Mouse (Mus musculus) liver, embryonic 12.5 days (tissue): ENCODE measurements around the gene Hck. TPM values are rescaled to one million over a fixed set of nuclear protein-coding genes. Genes with fewer than 3 reads are reported as not detected.
A peak's percentile ranks its signal among the peaks of the same experiment; 100 is the strongest.

Experiments
- ATAC-seq: fragments of 200-750 bp; cut with Nextera tagmentation; 2 replicates; pipeline ENCODE4 v1.8.0; 2017; ENCODE audit warnings: moderate number of reproducible peaks, mild to moderate bottlenecking, moderate library complexity
- H3K27ac ChIP-seq: fragments of 300-500 bp; sonication (generic); 2 replicates; pipeline ENCODE4 v1.5.1; 2016; ENCODE audit warnings: mild to moderate bottlenecking
- H3K27me3 ChIP-seq: fragments of 300-500 bp; sonication (generic); replicated peaks from 2 replicates; pipeline ENCODE4 v1.6.1; 2016; ENCODE audit warnings: mild to moderate bottlenecking, moderate library complexity
- H3K36me3 ChIP-seq: fragments of 300-500 bp; sonication (generic); 2 replicates; pipeline ENCODE4 v1.6.1; 2016; ENCODE audit warnings: mild to moderate bottlenecking, moderate library complexity
- H3K4me1 ChIP-seq: fragments of 300-500 bp; sonication (generic); 2 replicates; pipeline ENCODE4 v1.6.1; 2016
- H3K4me2 ChIP-seq: fragments of 300-500 bp; sonication (generic); 2 replicates; pipeline ENCODE4 v1.6.1; 2016; ENCODE audit warnings: mild to moderate bottlenecking, moderate library complexity
- H3K4me3 ChIP-seq: fragments of 300-500 bp; sonication (generic); 2 replicates; pipeline ENCODE4 v1.5.1; 2016; ENCODE audit warnings: mild to moderate bottlenecking, moderate library complexity
- H3K9ac ChIP-seq: fragments of 300-500 bp; sonication (generic); 2 replicates; pipeline ENCODE4 v1.6.1; 2016; ENCODE audit warnings: mild to moderate bottlenecking, moderate library complexity
- H3K9me3 ChIP-seq: fragments of 300-500 bp; sonication (generic); replicated peaks from 2 replicates; pipeline ENCODE4 v1.6.1; 2016; ENCODE audit warnings: mild to moderate bottlenecking, moderate library complexity
- WGBS: fragments of 180-500 bp; shearing (Covaris S2); methylation state at CpG from one replicate; pipeline ENCODE4 v1.1.7; 2016; ENCODE audit not compliant: insufficient replicate concordance; 5-methylcytosine and 5-hydroxymethylcytosine counted together
- polyA plus RNA-seq: library from polyadenylated mRNA; unstranded; fragments of >200 nt; fragmentation: Nextera tagmentation; extraction: Ambion mirVana; gene quantifications from 2 replicates; pipeline ENCODE4 v1.2.1, GENCODE M21; 2016

Gene Hck
- polyA plus RNA-seq, 1 experiment from 2014 or later = 5.6 TPM

GRCm38 (mm10) chr2:153160133-153160532, 51.9 kb downstream of the Hck start:
- Histone ChIP-seq H3K36me3 (peaks cover 15% of the 10 kb centered on the region), H3K4me3 (no peak overlapping the region), H3K27ac (no peak overlapping the region), H3K4me1 (peaks cover 32% of the 10 kb centered on the region), H3K9me3 (no peaks in the 10 kb centered on the region), H3K27me3 (no peaks in the 10 kb centered on the region), H3K4me2 (no peak overlapping the region), H3K9ac (no peak overlapping the region)
- no peak for ATAC-seq
- 68% methylated on average over 5 of the region's 5 CpGs for WGBS

- Histone ChIP-seq H3K27ac (peak within 1 kb of the TSS; percentile 82), H3K4me3 (peak within 1 kb of the TSS; percentile 76), H3K4me2 (peak within 1 kb of the TSS; percentile 92)
Observed at GRCm38 (mm10) chr2:153160844-153161683, 52.8 kb downstream of the Hck start, which contains the start of gene Tm9sf4. TSS of gene Tm9sf4 (plus strand) at chr2:153161303.

GRCm38 (mm10) chr2:153161684-153162080, 53.4 kb downstream of the Hck start:
- H3K27ac ChIP-seq = peak overlapping the region; percentile 82
- WGBS = 0% methylated on average over 16 of the region's 16 CpGs
- peak overlapping the region; percentile 83 for H3K9ac ChIP-seq
- peaks cover 39% of the 10 kb centered on the region for H3K4me1 ChIP-seq
- H3K9me3 ChIP-seq = no peaks in the 10 kb centered on the region
- H3K27me3 ChIP-seq = no peaks in the 10 kb centered on the region
- ATAC-seq = peak; percentile 57
- peak overlapping the region; percentile 92 for H3K4me2 ChIP-seq
- H3K4me3 ChIP-seq = peak overlapping the region; percentile 76
- peaks cover 18% of the 10 kb centered on the region for H3K36me3 ChIP-seq

More at GRCm38 (mm10) chr2:153160844-153161683, 52.8 kb downstream of the Hck start, which contains the start of gene Tm9sf4:
- H3K27me3 ChIP-seq = no peaks in the 10 kb centered on the region
- 8% methylated on average over 34 of the region's 34 CpGs for WGBS
- H3K36me3 ChIP-seq = peaks cover 17% of the 10 kb centered on the region
- H3K9me3 ChIP-seq = no peaks in the 10 kb centered on the region
- peak; percentile 88 for ATAC-seq
- H3K9ac ChIP-seq = peak within 1 kb of the TSS; percentile 83
- peaks cover 33% of the 10 kb centered on the region for H3K4me1 ChIP-seq

- Histone ChIP-seq H3K9ac (no peak overlapping the region), H3K36me3 (peaks cover 37% of the 10 kb centered on the region), H3K4me2 (no peak overlapping the region), H3K27ac (peak overlapping the region; percentile 23; the same call in 1 of the 2 replicates), H3K27me3 (no peaks in the 10 kb centered on the region), H3K4me1 (peaks cover 59% of the 10 kb centered on the region), H3K9me3 (no peaks in the 10 kb centered on the region), H3K4me3 (no peak overlapping the region)
- no peak for ATAC-seq
- 83% methylated on average over 6 of the region's 6 CpGs for WGBS
Observed at GRCm38 (mm10) chr2:153167136-153167535, 58.9 kb downstream of the Hck start.

GRCm38 (mm10) chr2:153168134-153168820, 60.0 kb downstream of the Hck start:
- peaks cover 32% of the 10 kb centered on the region for H3K36me3 ChIP-seq
- WGBS = 36% methylated on average over 2 of the region's 2 CpGs
- H3K27ac ChIP-seq = peak overlapping the region; percentile 49
- no peaks in the 10 kb centered on the region for H3K9me3 ChIP-seq
- H3K4me2 ChIP-seq = no peak overlapping the region
- peaks cover 48% of the 10 kb centered on the region for H3K4me1 ChIP-seq
- H3K27me3 ChIP-seq = no peaks in the 10 kb centered on the region
- 0 out of 2 replicates have a peak overlapping the region, but pooled peaks have one; percentile 9 for H3K9ac ChIP-seq
- ATAC-seq = peak; percentile 46; the same call in 1 of the 2 replicates
- no peak overlapping the region for H3K4me3 ChIP-seq

- H3K4me3 ChIP-seq = no peak overlapping the region
- peaks cover 21% of the 10 kb centered on the region for H3K36me3 ChIP-seq
- no peaks in the 10 kb centered on the region for H3K9me3 ChIP-seq
- no peak overlapping the region for H3K9ac ChIP-seq
- H3K4me2 ChIP-seq = no peak overlapping the region
- 74% methylated on average over 9 of the region's 9 CpGs for WGBS
- no peaks in the 10 kb centered on the region for H3K27me3 ChIP-seq
- H3K27ac ChIP-seq = no peak overlapping the region
- ATAC-seq = 0 out of 2 replicates have a peak, but pooled peaks have one; percentile 8
- peaks cover 57% of the 10 kb centered on the region for H3K4me1 ChIP-seq
Observed at GRCm38 (mm10) chr2:153170490-153171224, 62.4 kb downstream of the Hck start.

GRCm38 (mm10) chr2:153171966-153172365, 63.7 kb downstream of the Hck start:
- peaks cover 51% of the 10 kb centered on the region for H3K4me1 ChIP-seq
- 84% methylated on average over 5 of the region's 5 CpGs for WGBS

GRCm38 (mm10) chr2:153175995-153176570, 67.8 kb downstream of the Hck start:
- 79% methylated on average over 8 of the region's 8 CpGs for whole genome bisulfite sequencing
- Histone ChIP-seq H3K9me3 (no peaks in the 10 kb centered on the region), H3K9ac (no peak overlapping the region), H3K4me3 (no peak overlapping the region), H3K4me2 (no peak overlapping the region), H3K36me3 (peaks cover 45% of the 10 kb centered on the region), H3K27me3 (no peaks in the 10 kb centered on the region), H3K27ac (no peak overlapping the region), H3K4me1 (peaks cover 27% of the 10 kb centered on the region)
- no peak for ATAC-seq

More at GRCm38 (mm10) chr2:153171966-153172365, 63.7 kb downstream of the Hck start:
- Histone ChIP-seq H3K9ac (no peak overlapping the region), H3K4me3 (no peak overlapping the region), H3K27ac (no peak overlapping the region), H3K27me3 (no peaks in the 10 kb centered on the region), H3K36me3 (peaks cover 23% of the 10 kb centered on the region), H3K4me2 (no peak overlapping the region), H3K9me3 (no peaks in the 10 kb centered on the region)
- no peak for ATAC-seq

- WGBS = 69% methylated on average over 3 of the region's 3 CpGs
- no peaks in the 10 kb centered on the region for H3K27me3 ChIP-seq
- H3K4me3 ChIP-seq = no peak overlapping the region
- H3K9ac ChIP-seq = no peak overlapping the region
- H3K4me1 ChIP-seq = peaks cover 21% of the 10 kb centered on the region; the same call in 1 of the 2 replicates
- no peak; the same call in 1 of the 2 replicates for ATAC-seq
- H3K9me3 ChIP-seq = no peaks in the 10 kb centered on the region
- H3K36me3 ChIP-seq = peaks cover 47% of the 10 kb centered on the region
- no peak overlapping the region for H3K4me2 ChIP-seq
- H3K27ac ChIP-seq = no peak overlapping the region
Observed at GRCm38 (mm10) chr2:153177188-153177587, 68.9 kb downstream of the Hck start.

- WGBS = 81% methylated on average over 10 of the region's 10 CpGs
- Histone ChIP-seq H3K4me2 (no peak overlapping the region), H3K4me1 (peaks cover 21% of the 10 kb centered on the region; the same call in 1 of the 2 replicates), H3K9me3 (no peaks in the 10 kb centered on the region), H3K4me3 (no peak overlapping the region), H3K9ac (no peak overlapping the region), H3K27ac (no peak overlapping the region), H3K27me3 (no peaks in the 10 kb centered on the region), H3K36me3 (peaks cover 68% of the 10 kb centered on the region)
- ATAC-seq = no peak
Observed at GRCm38 (mm10) chr2:153179126-153179860, 71.0 kb downstream of the Hck start.

GRCm38 (mm10) chr2:153179961-153180360, 71.7 kb downstream of the Hck start:
- H3K9ac ChIP-seq = no peak overlapping the region
- H3K9me3 ChIP-seq = no peaks in the 10 kb centered on the region
- H3K4me3 ChIP-seq = no peak overlapping the region
- WGBS = 81% methylated on average over 3 of the region's 3 CpGs
- peaks cover 75% of the 10 kb centered on the region for H3K36me3 ChIP-seq
- H3K4me2 ChIP-seq = no peak overlapping the region
- no peaks in the 10 kb centered on the region for H3K27me3 ChIP-seq
- H3K27ac ChIP-seq = no peak overlapping the region
- peaks cover 14% of the 10 kb centered on the region; the same call in 1 of the 2 replicates for H3K4me1 ChIP-seq
- ATAC-seq = no peak
